Mouse (Mus musculus): Measurements from ENCODE around the gene Fastk. TPM values are rescaled to one million over a fixed set of nuclear protein-coding genes. Genes with fewer than 3 reads are reported as not detected.

Fastk gene
- polyA plus RNA-seq, 1 experiment from 2014 or later: 209 TPM

DNA sequence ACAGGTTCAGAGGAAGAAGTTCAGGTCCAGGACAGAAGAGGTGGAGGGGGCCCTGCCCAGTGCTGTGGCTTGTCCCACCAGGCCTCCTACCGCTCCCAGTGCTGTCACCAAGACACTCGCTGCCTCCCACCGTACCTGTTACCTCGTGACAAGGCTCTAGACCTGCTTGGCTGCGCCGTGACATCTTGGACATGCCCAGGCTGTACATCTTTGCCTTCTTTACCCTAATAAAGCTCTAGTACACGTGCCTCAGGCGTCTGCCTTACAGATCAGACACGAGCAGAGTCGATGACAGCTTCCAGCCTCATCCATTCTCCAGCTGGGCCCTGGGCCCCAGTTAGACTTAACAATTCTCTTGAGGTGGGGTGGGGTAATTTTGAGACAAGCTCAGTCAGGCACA lies 27.5 kb downstream of the Fastk start:
- WGBS: 83% methylated on average over 10 of the region's 10 CpGs
- H3K4me1 ChIP-seq (ENCODE audit: control insufficient read depth, insufficient read depth, low read length): peaks cover 6% of the 10 kb centered on the region
- no peak for ATAC-seq (replicated peaks; ENCODE audit: extremely low read depth, insufficient read depth, low FRiP score)
- no peak overlapping the region for H3K9ac ChIP-seq (ENCODE audit: low read length)
- peaks cover 7% of the 10 kb centered on the region for H3K36me3 ChIP-seq (ENCODE audit: control insufficient read depth, insufficient read depth)
- H3K27ac ChIP-seq (ENCODE audit: low read length): no peak overlapping the region
- no peaks in the 10 kb centered on the region for H3K27me3 ChIP-seq (ENCODE audit: control insufficient read depth, insufficient read depth, low read length)
- H3K4me3 ChIP-seq (ENCODE audit: low read length): no peak overlapping the region
- no peak overlapping the region for H3K4me2 ChIP-seq (ENCODE audit: low read depth, low read length)
- H3K9me3 ChIP-seq (replicated peaks; ENCODE audit: control insufficient read depth, low read length): no peaks in the 10 kb centered on the region

DNA sequence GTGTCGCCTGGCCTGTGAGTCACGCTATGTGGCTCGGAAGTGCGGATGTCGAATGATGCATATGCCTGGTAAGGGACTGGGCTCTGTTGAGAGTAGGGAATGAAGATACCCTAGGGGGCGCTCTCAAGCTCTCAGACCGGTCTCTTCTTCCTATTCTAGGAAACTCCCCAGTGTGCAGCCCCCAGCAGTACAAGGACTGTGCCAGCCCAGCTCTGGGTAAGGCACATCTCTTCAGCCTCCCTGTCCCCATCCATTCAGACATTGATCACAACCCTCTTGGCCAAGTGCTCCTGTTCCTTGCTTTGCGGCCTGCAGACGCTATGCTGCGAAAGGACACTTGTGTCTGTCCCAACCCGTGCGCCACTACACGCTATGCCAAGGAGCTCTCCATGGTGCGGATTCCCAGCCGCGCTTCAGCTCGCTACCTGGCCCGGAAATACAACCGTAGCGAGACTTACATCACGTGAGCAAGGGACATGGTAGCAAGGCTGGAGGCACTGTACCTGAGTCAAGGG lies 28.8 kb downstream of the Fastk start:
- WGBS: under 1% methylated on average over 21 of the region's 21 CpGs
- Histone ChIP-seq H3K27ac (ENCODE audit: low read length) (no peak overlapping the region), H3K4me1 (ENCODE audit: control insufficient read depth, insufficient read depth, low read length) (peaks cover 4% of the 10 kb centered on the region; the same call in 1 of the 2 replicates), H3K27me3 (ENCODE audit: control insufficient read depth, insufficient read depth, low read length) (no peaks in the 10 kb centered on the region), H3K4me3 (ENCODE audit: low read length) (no peak overlapping the region), H3K9me3 (replicated peaks; ENCODE audit: control insufficient read depth, low read length) (no peaks in the 10 kb centered on the region), H3K9ac (ENCODE audit: low read length) (no peak overlapping the region), H3K4me2 (ENCODE audit: low read depth, low read length) (peak overlapping the region; percentile 28; the same call in 1 of the 2 replicates), H3K36me3 (ENCODE audit: control insufficient read depth, insufficient read depth) (peaks cover 7% of the 10 kb centered on the region)
- peak; percentile 53 for ATAC-seq (replicated peaks; ENCODE audit: extremely low read depth, insufficient read depth, low FRiP score)

- H3K27ac ChIP-seq (ENCODE audit: low read length): no peak overlapping the region
- H3K36me3 ChIP-seq (ENCODE audit: control insufficient read depth, insufficient read depth): 0 out of 2 replicates have a peak, but pooled peaks cover 3% of the 10 kb centered on the region
- H3K4me2 ChIP-seq (ENCODE audit: low read depth, low read length): no peak overlapping the region
- H3K9ac ChIP-seq (ENCODE audit: low read length): no peak overlapping the region
- WGBS: 78% methylated on average over 13 of the region's 13 CpGs
- no peaks in the 10 kb centered on the region for H3K27me3 ChIP-seq (ENCODE audit: control insufficient read depth, insufficient read depth, low read length)
- ATAC-seq (replicated peaks; ENCODE audit: extremely low read depth, insufficient read depth, low FRiP score): no peak
- H3K9me3 ChIP-seq (replicated peaks; ENCODE audit: control insufficient read depth, low read length): no peaks in the 10 kb centered on the region
- no peak overlapping the region for H3K4me3 ChIP-seq (ENCODE audit: low read length)
- H3K4me1 ChIP-seq (ENCODE audit: control insufficient read depth, insufficient read depth, low read length): peaks cover 4% of the 10 kb centered on the region; the same call in 1 of the 2 replicates
Observed at GRCm38 (mm10) chr5:24413938-24414337, 31.1 kb downstream of the Fastk start.

DNA sequence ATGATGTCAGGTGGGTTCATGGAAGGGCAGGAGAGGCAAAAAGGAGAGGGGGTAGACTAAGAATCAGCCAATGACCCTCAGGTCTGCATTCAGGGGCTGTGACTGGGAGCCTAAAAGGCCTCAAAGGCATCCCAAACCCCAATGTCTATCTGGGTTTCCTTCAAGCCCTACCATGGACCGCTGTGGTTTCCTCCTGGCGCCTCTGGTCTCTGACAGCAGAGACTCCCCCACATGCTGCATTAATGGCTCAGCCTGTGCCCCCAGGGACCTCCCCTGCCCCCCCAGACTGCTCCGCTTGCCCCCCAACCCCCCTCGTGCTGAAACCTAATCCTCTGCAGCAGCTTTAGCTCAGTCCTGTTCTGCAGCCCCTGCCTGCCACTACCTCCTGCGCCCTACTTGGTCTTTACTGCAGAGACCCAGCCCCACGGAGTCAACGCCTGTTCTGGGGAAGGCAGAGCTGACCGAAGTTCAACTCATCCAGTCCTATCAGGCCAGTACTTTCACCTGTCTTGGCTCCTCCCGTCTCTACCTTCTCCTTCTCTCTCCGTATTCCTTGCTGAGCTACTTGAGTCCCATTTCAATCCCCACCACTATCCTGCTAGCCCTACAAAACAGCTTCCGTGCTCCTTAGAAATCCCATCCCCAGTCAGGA lies 31.9 kb downstream of the Fastk start, which contains the start of gene Asic3:
Asic3 (plus strand) TSS at position 351 of the 652 bp plus-strand sequence.
- Histone ChIP-seq H3K36me3 (ENCODE audit: control insufficient read depth, insufficient read depth) (peaks cover 3% of the 10 kb centered on the region; the same call in 1 of the 2 replicates), H3K27ac (ENCODE audit: low read length) (no peak within 1 kb of the TSS), H3K4me3 (ENCODE audit: low read length) (no peak within 1 kb of the TSS), H3K27me3 (ENCODE audit: control insufficient read depth, insufficient read depth, low read length) (no peaks in the 10 kb centered on the region), H3K9ac (ENCODE audit: low read length) (no peak within 1 kb of the TSS), H3K4me2 (ENCODE audit: low read depth, low read length) (no peak within 1 kb of the TSS), H3K4me1 (ENCODE audit: control insufficient read depth, insufficient read depth, low read length) (peaks cover 4% of the 10 kb centered on the region; the same call in 1 of the 2 replicates), H3K9me3 (replicated peaks; ENCODE audit: control insufficient read depth, low read length) (no peaks in the 10 kb centered on the region)
- WGBS: 37% methylated on average over 11 of the region's 11 CpGs
- ATAC-seq (replicated peaks; ENCODE audit: extremely low read depth, insufficient read depth, low FRiP score): no peak

DNA sequence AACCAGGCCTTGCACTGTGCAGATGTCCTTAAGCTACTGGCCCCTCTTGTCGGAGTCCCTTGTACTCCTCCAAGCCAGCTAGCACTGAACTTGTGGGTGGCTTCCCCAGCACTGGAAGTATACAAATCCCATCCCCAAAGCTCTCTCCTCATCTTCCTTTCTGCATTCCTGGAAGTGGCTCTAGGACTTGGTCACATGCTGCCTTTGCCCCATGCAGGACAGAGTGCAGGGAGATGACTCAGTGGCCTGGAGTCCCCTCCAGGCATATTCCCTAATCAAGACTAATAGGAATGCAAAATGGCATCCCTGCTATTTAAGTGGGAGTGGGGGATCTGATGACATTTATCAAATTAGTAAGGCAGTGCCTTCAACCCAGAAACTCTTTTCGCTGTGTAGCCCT lies 33.0 kb downstream of the Fastk start:
- Histone ChIP-seq H3K4me1 (ENCODE audit: control insufficient read depth, insufficient read depth, low read length) (peaks cover 4% of the 10 kb centered on the region; the same call in 1 of the 2 replicates), H3K9ac (ENCODE audit: low read length) (no peak overlapping the region), H3K4me3 (ENCODE audit: low read length) (no peak overlapping the region), H3K36me3 (ENCODE audit: control insufficient read depth, insufficient read depth) (peaks cover 13% of the 10 kb centered on the region; the same call in 1 of the 2 replicates), H3K9me3 (replicated peaks; ENCODE audit: control insufficient read depth, low read length) (no peaks in the 10 kb centered on the region), H3K27me3 (ENCODE audit: control insufficient read depth, insufficient read depth, low read length) (no peaks in the 10 kb centered on the region), H3K27ac (ENCODE audit: low read length) (no peak overlapping the region), H3K4me2 (ENCODE audit: low read depth, low read length) (no peak overlapping the region)
- no peak for ATAC-seq (replicated peaks; ENCODE audit: extremely low read depth, insufficient read depth, low FRiP score)
- WGBS: 75% methylated on average over 2 of the region's 2 CpGs

DNA sequence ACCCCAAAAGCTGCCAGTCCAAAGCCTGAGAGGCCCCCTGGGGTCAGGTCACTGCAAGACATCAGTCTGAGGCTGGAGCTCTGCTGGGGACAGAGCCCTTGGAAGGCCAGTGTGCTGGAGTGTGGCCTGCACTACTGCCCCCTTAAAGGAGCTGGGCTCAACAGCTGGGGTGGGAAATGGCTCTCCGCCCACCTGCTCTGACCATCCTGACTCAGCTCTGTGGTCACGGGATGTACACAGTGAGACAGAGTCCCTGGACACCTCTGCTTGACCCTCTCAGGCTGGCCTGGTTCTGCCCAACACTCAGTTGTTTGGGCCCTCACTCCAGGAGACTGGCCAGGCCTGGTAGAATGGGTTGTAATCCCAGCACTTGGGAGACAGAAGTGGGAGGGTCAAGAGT lies 35.6 kb downstream of the Fastk start:
- ATAC-seq (replicated peaks; ENCODE audit: extremely low read depth, insufficient read depth, low FRiP score): no peak
- H3K4me1 ChIP-seq (ENCODE audit: control insufficient read depth, insufficient read depth, low read length): no peaks in the 10 kb centered on the region
- H3K27ac ChIP-seq (ENCODE audit: low read length): no peak overlapping the region
- H3K4me2 ChIP-seq (ENCODE audit: low read depth, low read length): no peak overlapping the region
- H3K4me3 ChIP-seq (ENCODE audit: low read length): no peak overlapping the region
- 82% methylated on average over 2 of the region's 2 CpGs for WGBS
- no peaks in the 10 kb centered on the region for H3K27me3 ChIP-seq (ENCODE audit: control insufficient read depth, insufficient read depth, low read length)
- H3K9me3 ChIP-seq (replicated peaks; ENCODE audit: control insufficient read depth, low read length): no peaks in the 10 kb centered on the region
- H3K36me3 ChIP-seq (ENCODE audit: control insufficient read depth, insufficient read depth): peaks cover 21% of the 10 kb centered on the region
- H3K9ac ChIP-seq (ENCODE audit: low read length): no peak overlapping the region

GRCm38 (mm10) chr5:24408651-24409050 lies 36.4 kb downstream of the Fastk start:
- Histone ChIP-seq H3K4me1 (ENCODE audit: control insufficient read depth, insufficient read depth, low read length) (no peaks in the 10 kb centered on the region), H3K27me3 (ENCODE audit: control insufficient read depth, insufficient read depth, low read length) (no peaks in the 10 kb centered on the region), H3K27ac (ENCODE audit: low read length) (no peak overlapping the region), H3K4me2 (ENCODE audit: low read depth, low read length) (no peak overlapping the region), H3K9ac (ENCODE audit: low read length) (no peak overlapping the region), H3K4me3 (ENCODE audit: low read length) (no peak overlapping the region), H3K9me3 (replicated peaks; ENCODE audit: control insufficient read depth, low read length) (no peaks in the 10 kb centered on the region), H3K36me3 (ENCODE audit: control insufficient read depth, insufficient read depth) (peaks cover 23% of the 10 kb centered on the region)
- no peak for ATAC-seq (replicated peaks; ENCODE audit: extremely low read depth, insufficient read depth, low FRiP score)
- 79% methylated on average over 13 of the region's 13 CpGs for WGBS

DNA sequence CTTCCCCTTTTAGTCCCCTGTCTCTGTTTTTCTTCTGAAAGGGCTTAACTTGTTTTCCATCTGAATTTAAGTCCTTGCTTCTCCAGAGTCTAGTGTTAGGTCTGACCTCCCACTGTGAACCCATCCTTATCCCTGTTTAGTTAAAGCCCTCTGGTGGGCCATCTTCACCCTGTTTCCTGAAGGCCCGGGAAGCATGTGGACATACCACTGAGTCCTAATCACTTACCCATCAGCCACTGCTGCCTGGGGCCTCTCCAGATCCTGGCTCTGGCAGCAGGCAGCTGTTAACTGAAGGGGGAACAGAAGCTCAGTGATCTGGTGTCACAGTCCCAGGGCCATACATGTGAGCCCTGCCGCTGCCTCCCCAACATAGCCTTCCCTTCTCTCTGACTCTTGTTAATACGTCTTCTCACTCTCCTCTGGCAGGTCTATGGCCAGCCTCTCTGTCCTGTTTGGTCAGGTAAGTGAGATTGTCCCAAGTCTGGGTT lies 39.7 kb downstream of the Fastk start:
- WGBS: 42% methylated on average over 3 of the region's 3 CpGs
- ATAC-seq (replicated peaks; ENCODE audit: extremely low read depth, insufficient read depth, low FRiP score): no peak
- peaks cover 29% of the 10 kb centered on the region for H3K36me3 ChIP-seq (ENCODE audit: control insufficient read depth, insufficient read depth)

DNA sequence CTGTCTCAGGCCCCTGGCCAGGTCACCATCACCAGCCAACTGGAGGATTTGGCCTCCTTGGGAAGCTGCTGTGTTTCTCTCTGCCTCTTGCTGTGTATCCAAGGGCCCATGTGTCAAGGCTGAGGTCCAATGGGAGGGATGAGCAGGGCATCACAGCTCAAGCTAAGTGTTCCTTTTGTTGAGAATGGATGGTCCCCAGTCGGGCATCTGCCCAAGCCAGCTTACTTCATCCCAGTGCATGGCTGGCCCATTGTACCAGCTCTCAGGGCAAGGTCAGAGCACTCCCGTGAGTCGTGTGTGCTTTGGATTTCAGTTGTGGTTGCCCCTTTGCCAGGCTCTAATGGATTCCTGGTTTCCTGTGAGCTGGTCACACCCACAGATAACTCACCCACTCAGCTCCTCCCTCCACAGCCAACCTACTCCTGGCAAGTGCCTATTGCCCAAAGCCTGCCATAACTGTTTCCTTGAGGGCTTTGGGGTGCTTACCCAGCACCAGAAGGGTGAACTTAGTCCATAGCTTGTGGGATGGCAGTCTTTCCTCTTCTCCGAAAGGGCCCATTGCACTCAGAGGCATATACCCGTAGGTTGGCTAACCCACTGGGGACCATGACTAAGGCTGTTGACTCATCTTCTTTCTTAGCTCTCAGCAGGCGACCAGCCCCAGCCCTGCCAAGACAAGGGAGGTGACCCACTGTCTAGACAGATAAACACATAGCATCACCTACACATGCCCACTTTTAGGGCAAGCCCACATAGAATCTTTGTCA lies 40.3 kb downstream of the Fastk start:
- H3K36me3 ChIP-seq (ENCODE audit: control insufficient read depth, insufficient read depth): peaks cover 29% of the 10 kb centered on the region
- no peaks in the 10 kb centered on the region for H3K9me3 ChIP-seq (replicated peaks; ENCODE audit: control insufficient read depth, low read length)
- H3K27me3 ChIP-seq (ENCODE audit: control insufficient read depth, insufficient read depth, low read length): no peaks in the 10 kb centered on the region
- no peak overlapping the region for H3K4me2 ChIP-seq (ENCODE audit: low read depth, low read length)
- H3K4me3 ChIP-seq (ENCODE audit: low read length): no peak overlapping the region
- H3K4me1 ChIP-seq (ENCODE audit: control insufficient read depth, insufficient read depth, low read length): peaks cover 5% of the 10 kb centered on the region; the same call in 1 of the 2 replicates
- no peak overlapping the region for H3K9ac ChIP-seq (ENCODE audit: low read length)
- WGBS: 80% methylated on average over 6 of the region's 6 CpGs
- ATAC-seq (replicated peaks; ENCODE audit: extremely low read depth, insufficient read depth, low FRiP score): no peak
- H3K27ac ChIP-seq (ENCODE audit: low read length): no peak overlapping the region

More for the DNA sequence above, 39.7 kb downstream of the Fastk start:
- Histone ChIP-seq H3K9ac (ENCODE audit: low read length) (no peak overlapping the region), H3K4me3 (ENCODE audit: low read length) (no peak overlapping the region), H3K27me3 (ENCODE audit: control insufficient read depth, insufficient read depth, low read length) (no peaks in the 10 kb centered on the region), H3K4me1 (ENCODE audit: control insufficient read depth, insufficient read depth, low read length) (peaks cover 5% of the 10 kb centered on the region; the same call in 1 of the 2 replicates), H3K4me2 (ENCODE audit: low read depth, low read length) (no peak overlapping the region), H3K27ac (ENCODE audit: low read length) (no peak overlapping the region), H3K9me3 (replicated peaks; ENCODE audit: control insufficient read depth, low read length) (no peaks in the 10 kb centered on the region)

All from heart, embryonic 16.5 days (tissue).